Comparison of ENCODE assay signal across 8 mouse cellular contexts in the genomic region with DNA sequence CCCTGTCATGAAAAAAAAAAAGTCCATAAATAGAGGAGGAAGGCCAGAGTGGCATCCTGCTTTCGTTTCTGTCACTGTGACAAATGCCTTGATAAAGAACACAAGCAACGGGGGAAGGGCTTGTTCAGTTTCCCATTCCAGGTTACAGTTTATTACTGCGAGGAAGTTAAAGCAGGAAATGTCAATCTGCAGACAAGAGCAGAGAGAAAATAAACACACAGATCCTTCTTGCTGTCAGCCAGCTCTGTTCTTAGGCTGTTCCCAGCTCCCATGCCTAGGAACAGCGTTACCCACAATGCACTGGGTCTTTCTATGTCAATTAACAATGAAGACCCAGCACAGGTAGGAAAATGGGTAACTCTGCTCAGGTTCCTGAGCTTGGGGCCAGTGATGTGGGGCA. TPM values are rescaled to one million over a fixed set of nuclear protein-coding genes. Genes with fewer than 3 reads are reported as not detected.
DNase-seq lines count a peak whose midpoint lies in the region; ATAC-seq lines count a peak whose summit lies in the region.

No protein-coding gene starts in this region.

- WGBS in heart, embryonic 14.5 days = 24% methylated on average over 4 of the region's 4 CpGs
- WGBS in embryonic facial prominence, embryonic 14.5 days = 41% methylated on average over 4 of the region's 4 CpGs

- H3K4me1 ChIP-seq in heart, embryonic 14.5 days (ENCODE audit: control insufficient read depth in 2 of 2, insufficient read depth in 2 of 2, low read length in 2 of 2) = peaks cover 17 to 18% of the 10 kb centered on the region in 2 experiments
- H3K4me1 ChIP-seq in embryonic facial prominence, embryonic 14.5 days (ENCODE audit: control insufficient read depth, insufficient read depth, low read length) = peaks cover 19% of the 10 kb centered on the region

- H3K27me3 ChIP-seq in heart, embryonic 14.5 days (ENCODE audit: control insufficient read depth, insufficient read depth, low read length) = no peaks in the 10 kb centered on the region
- no peaks in the 10 kb centered on the region for H3K27me3 ChIP-seq in embryonic facial prominence, embryonic 14.5 days (replicated peaks; ENCODE audit: control insufficient read depth, insufficient read depth, low read length)

- no peak overlapping the region for H3K9ac ChIP-seq in heart, embryonic 14.5 days (ENCODE audit: low read length)
- H3K9ac ChIP-seq in embryonic facial prominence, embryonic 14.5 days (ENCODE audit: low read depth, low read length) = no peak overlapping the region

- H3K9me3 ChIP-seq in heart, embryonic 14.5 days (ENCODE audit: control insufficient read depth, low read length) = no peaks in the 10 kb centered on the region
- H3K9me3 ChIP-seq in embryonic facial prominence, embryonic 14.5 days (ENCODE audit: control insufficient read depth, low read length) = 0 out of 2 replicates have a peak, but pooled peaks cover 3% of the 10 kb centered on the region

- intact Hi-C loops in heart, postnatal 10 days (cut with DNase I) = no loop called here
- intact Hi-C loops in left cerebral cortex, postnatal 14 days (cut with DNase I) = no loop called here

- no peak overlapping the region for H3K4me2 ChIP-seq in heart, embryonic 14.5 days (ENCODE audit: low read length)
- no peak overlapping the region for H3K4me2 ChIP-seq in embryonic facial prominence, embryonic 14.5 days (ENCODE audit: low read depth, low read length)

- ATAC-seq in heart, embryonic 14.5 days (ENCODE audit: insufficient number of reproducible peaks, insufficient read depth, low FRiP score, low read depth) = no peak
- ATAC-seq in embryonic facial prominence, embryonic 14.5 days (ENCODE audit: low read depth) = no peak

- no peak for DNase-seq in heart, postnatal 10 days
- no peak for DNase-seq in embryonic facial prominence, embryonic 14.5 days (ENCODE audit: low spot score)
- peak; percentile 74 for DNase-seq in kidney, adult 9 months
- DNase-seq in lung, postnatal 10 days = peak; percentile 64
- no peak for DNase-seq in left cerebral cortex, postnatal 14 days (ENCODE audit: low spot score in 2 of 2)
- no peak for DNase-seq in adrenal gland, postnatal 4 days (ENCODE audit: low spot score in 2 of 2)
- no peak for DNase-seq in retina, embryonic 14.5 days (ENCODE audit: low spot score)

- no peaks in the 10 kb centered on the region; the same call in 1 of the 2 replicates for H3K36me3 ChIP-seq in heart, embryonic 14.5 days (ENCODE audit: control insufficient read depth, insufficient read depth, low read length)
- peaks cover 24% of the 10 kb centered on the region for H3K36me3 ChIP-seq in embryonic facial prominence, embryonic 14.5 days (ENCODE audit: control insufficient read depth, insufficient read depth, low read length)

- H3K4me3 ChIP-seq in heart, embryonic 14.5 days (ENCODE audit: control insufficient read depth in 1 of 2, insufficient read depth in 1 of 2, low read depth in 1 of 2, low read length in 2 of 2) = no peak overlapping the region
- no peak overlapping the region for H3K4me3 ChIP-seq in embryonic facial prominence, embryonic 14.5 days (ENCODE audit: low read depth, low read length)

- H3K27ac ChIP-seq in heart, embryonic 14.5 days (replicated peaks in 1 of 2; ENCODE audit: control insufficient read depth in 1 of 2, insufficient read depth in 1 of 2, low read depth in 2 of 2, low read length in 2 of 2) = peak overlapping the region; percentile 19 to 62
- H3K27ac ChIP-seq in embryonic facial prominence, embryonic 14.5 days (replicated peaks; ENCODE audit: low read depth, low read length) = peak overlapping the region; percentile 71

RNA-seq across cellular contexts. Expression of a gene that starts 7.6 kb away (rescaled TPM):
- 31.8 and 33.9 TPM in 2 replicates for polyA plus RNA-seq in heart, embryonic 14.5 days (2014; fragmentation: Nextera tagmentation; extraction: Ambion mirVana)
- 10 to 100 TPM; 36.3 to 37.0 TPM for total RNA-seq in heart, postnatal 10 days (2021)
- polyA plus RNA-seq in embryonic facial prominence, embryonic 14.5 days (2014; fragmentation: Nextera tagmentation; extraction: Ambion mirVana) = 78.9 and 81.7 TPM in 2 replicates
- 1 to 10 TPM; 6.5 to 7.0 TPM for total RNA-seq in left cerebral cortex, postnatal 14 days (2021)
- 10 to 100 TPM; 67.2 to 69.6 TPM for total RNA-seq in adrenal gland, postnatal 4 days (2021)

RNA-seq across cellular contexts. Expression of a gene that starts 8.1 kb away (rescaled TPM):
- polyA plus RNA-seq in heart, embryonic 14.5 days (2014; fragmentation: Nextera tagmentation; extraction: Ambion mirVana) = 2.5 and 2.7 TPM in 2 replicates
- total RNA-seq in heart, postnatal 10 days (2021) = 1 to 10 TPM; 2.1 to 2.7 TPM
- 7.8 and 7.9 TPM in 2 replicates for polyA plus RNA-seq in embryonic facial prominence, embryonic 14.5 days (2014; fragmentation: Nextera tagmentation; extraction: Ambion mirVana)
- total RNA-seq in left cerebral cortex, postnatal 14 days (2021) = 1 to 10 TPM in 1 of 2 experiments, under 1 TPM in 1; 0.79 to 1.0 TPM
- total RNA-seq in adrenal gland, postnatal 4 days (2021) = 1 to 10 TPM; 4.2 to 4.3 TPM

RNA-seq across cellular contexts. Expression of a gene that starts 47.4 kb away (rescaled TPM):
- 132 and 148 TPM in 2 replicates for polyA plus RNA-seq in heart, embryonic 14.5 days (2014; fragmentation: Nextera tagmentation; extraction: Ambion mirVana)
- 100 to 1,000 TPM; 160 to 172 TPM for total RNA-seq in heart, postnatal 10 days (2021)
- polyA plus RNA-seq in embryonic facial prominence, embryonic 14.5 days (2014; fragmentation: Nextera tagmentation; extraction: Ambion mirVana) = 185 and 198 TPM in 2 replicates
- total RNA-seq in left cerebral cortex, postnatal 14 days (2021) = 100 to 1,000 TPM; 129 to 147 TPM
- total RNA-seq in adrenal gland, postnatal 4 days (2021) = 100 to 1,000 TPM; 319 to 332 TPM

RNA-seq across cellular contexts. Expression of a gene that starts 51.4 kb away (rescaled TPM):
- 13.1 and 17.8 TPM in 2 replicates for polyA plus RNA-seq in heart, embryonic 14.5 days (2014; fragmentation: Nextera tagmentation; extraction: Ambion mirVana)
- 10 to 100 TPM; 22.8 to 32.7 TPM for total RNA-seq in heart, postnatal 10 days (2021)
- polyA plus RNA-seq in embryonic facial prominence, embryonic 14.5 days (2014; fragmentation: Nextera tagmentation; extraction: Ambion mirVana) = 26.8 and 32.1 TPM in 2 replicates
- total RNA-seq in left cerebral cortex, postnatal 14 days (2021) = 10 to 100 TPM; 26.5 to 28.8 TPM
- total RNA-seq in adrenal gland, postnatal 4 days (2021) = 10 to 100 TPM; 25.9 to 30.5 TPM

RNA-seq across cellular contexts. Expression of a gene that starts 58.8 kb away (rescaled TPM):
- 45.4 and 49.1 TPM in 2 replicates for polyA plus RNA-seq in heart, embryonic 14.5 days (2014; fragmentation: Nextera tagmentation; extraction: Ambion mirVana)
- total RNA-seq in heart, postnatal 10 days (2021) = 10 to 100 TPM; 11.0 to 14.3 TPM
- polyA plus RNA-seq in embryonic facial prominence, embryonic 14.5 days (2014; fragmentation: Nextera tagmentation; extraction: Ambion mirVana) = 52.0 and 54.1 TPM in 2 replicates
- 10 to 100 TPM; 14.7 to 15.4 TPM for total RNA-seq in left cerebral cortex, postnatal 14 days (2021)
- 10 to 100 TPM; 26.7 to 27.1 TPM for total RNA-seq in adrenal gland, postnatal 4 days (2021)

Comparison
In these comparisons a context has a peak if more than half of its experiments do, and no peak if none do; other contexts are left out.
1. DNase-seq: peak in kidney, adult 9 months (single experiment) and lung, postnatal 10 days (single experiment); none in heart, postnatal 10 days (0 of 2), embryonic facial prominence, embryonic 14.5 days (single experiment), left cerebral cortex, postnatal 14 days (0 of 2), adrenal gland, postnatal 4 days (0 of 2) and retina, embryonic 14.5 days (single experiment).
2. RNA of a gene that starts 7.6 kb away (total RNA-seq): 67.2 to 69.6 TPM in adrenal gland, postnatal 4 days and 36.3 to 37.0 TPM in heart, postnatal 10 days; 6.5 to 7.0 TPM in left cerebral cortex, postnatal 14 days; every median in the first group is over 4 times any median in the second.